Mouse (Mus musculus) macrophage (primary cell): ENCODE data around the gene Baiap2. TPM values are rescaled to one million over a fixed set of nuclear protein-coding genes. Genes with fewer than 3 reads are reported as not detected.

Source experiments
- H3K27ac ChIP-seq: fragments of 350-480 bp; formaldehyde crosslinking; 2 replicates; pipeline ENCODE4 v1.9.0; 2021
- H3K36me3 ChIP-seq: fragments of 350-480 bp; formaldehyde crosslinking; 2 replicates; pipeline ENCODE4 v1.9.0; 2021; ENCODE audit errors: inconsistent target
- H3K4me3 ChIP-seq: fragments of 350-480 bp; formaldehyde crosslinking; 2 replicates; pipeline ENCODE4 v1.9.0; 2021; ENCODE audit errors: inconsistent target
- H3K79me2 ChIP-seq: fragments of 350-480 bp; formaldehyde crosslinking; 2 replicates; pipeline ENCODE4 v1.9.0; 2021; ENCODE audit errors: inconsistent target
- WGBS: methylation state at CpG from one replicate; pipeline ENCODE4 v1.1.7; 2026; ENCODE audit warnings: inconsistent platforms; ENCODE audit not compliant: missing documents; 5-methylcytosine and 5-hydroxymethylcytosine counted together
- polyA plus RNA-seq: library from polyadenylated mRNA; stranded (reverse); fragments of 250-400 nt; gene quantifications from 3 replicates; pipeline ENCODE4 v1.2.4, GENCODE M21; 2018; ENCODE audit warnings: inconsistent platforms

The Baiap2 gene
- polyA plus RNA-seq, 1 experiment from 2014 or later, result 20.6 TPM

- Histone ChIP-seq H3K79me2 (no peaks in the 10 kb centered on the region), H3K27ac (no peak overlapping the region), H3K4me3 (no peak overlapping the region), H3K36me3 (peaks cover 48% of the 10 kb centered on the region; the same call in 1 of the 2 replicates)
- 82% methylated on average over 38 of the region's 43 CpGs for WGBS
Measured at GRCm38 (mm10) chr11:120011761-120012560, 69.4 kb downstream of the Baiap2 start.

- Histone ChIP-seq H3K27ac (no peak overlapping the region), H3K36me3 (peaks cover 53% of the 10 kb centered on the region; the same call in 1 of the 2 replicates)
Measured at GRCm38 (mm10) chr11:120012702-120013101, 70.1 kb downstream of the Baiap2 start.

DNA sequence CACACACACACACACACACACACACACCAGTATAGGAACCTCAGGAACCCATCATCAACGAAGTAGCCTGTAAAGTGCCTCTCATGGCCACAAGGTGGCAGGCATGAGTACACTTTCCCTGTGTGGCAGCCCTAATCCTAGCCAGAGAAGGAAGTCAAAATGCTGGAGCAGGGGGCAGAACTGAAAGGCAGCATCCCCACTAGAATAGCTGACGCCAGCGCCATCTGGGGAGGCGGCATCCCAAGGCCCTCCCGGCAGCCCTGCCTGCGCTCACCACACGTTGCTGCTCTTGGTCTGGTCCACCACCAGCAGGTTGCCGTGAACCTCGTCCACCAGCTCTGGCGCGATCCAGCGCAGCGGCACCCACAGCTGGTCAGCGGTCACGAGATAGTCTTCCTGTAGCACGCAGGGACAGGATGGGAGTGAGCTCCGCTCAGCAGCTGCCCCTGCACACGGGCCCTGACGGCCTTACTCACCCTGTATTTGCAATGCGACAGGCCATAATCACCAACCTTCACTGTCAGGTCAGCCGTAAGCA lies 70.7 kb downstream of the Baiap2 start:
- no peaks in the 10 kb centered on the region for H3K79me2 ChIP-seq
- no peak overlapping the region for H3K27ac ChIP-seq
- WGBS, result 16% methylated on average over 21 of the region's 21 CpGs
- peaks cover 57% of the 10 kb centered on the region; the same call in 1 of the 2 replicates for H3K36me3 ChIP-seq
- no peak overlapping the region for H3K4me3 ChIP-seq

More at GRCm38 (mm10) chr11:120012702-120013101, 70.1 kb downstream of the Baiap2 start:
- WGBS, result 88% methylated on average over 3 of the region's 13 CpGs
- Histone ChIP-seq H3K79me2 (no peaks in the 10 kb centered on the region), H3K4me3 (no peak overlapping the region)

- Histone ChIP-seq H3K27ac (no peak overlapping the region), H3K4me3 (no peak overlapping the region), H3K79me2 (no peaks in the 10 kb centered on the region), H3K36me3 (peaks cover 47% of the 10 kb centered on the region; the same call in 1 of the 2 replicates)
- 95% methylated on average over 4 of the region's 4 CpGs for WGBS
Measured at GRCm38 (mm10) chr11:120014758-120015157, 72.2 kb downstream of the Baiap2 start.

- H3K27ac ChIP-seq, result no peak overlapping the region
- 89% methylated on average over 7 of the region's 8 CpGs for WGBS
- no peaks in the 10 kb centered on the region for H3K79me2 ChIP-seq
Measured at GRCm38 (mm10) chr11:120017011-120017410, 74.4 kb downstream of the Baiap2 start.

GRCm38 (mm10) chr11:120019542-120020440 lies 77.2 kb downstream of the Baiap2 start:
- H3K79me2 ChIP-seq, result no peaks in the 10 kb centered on the region
- 72% methylated on average over 22 of the region's 23 CpGs for WGBS

More at GRCm38 (mm10) chr11:120017011-120017410, 74.4 kb downstream of the Baiap2 start:
- Histone ChIP-seq H3K36me3 (peaks cover 53% of the 10 kb centered on the region; the same call in 1 of the 2 replicates), H3K4me3 (no peak overlapping the region)

GRCm38 (mm10) chr11:120021367-120021766 lies 78.8 kb downstream of the Baiap2 start:
- H3K79me2 ChIP-seq, result no peaks in the 10 kb centered on the region
- 97% methylated on average over 16 of the region's 16 CpGs for WGBS
- no peak overlapping the region for H3K4me3 ChIP-seq
- H3K36me3 ChIP-seq, result peaks cover 33% of the 10 kb centered on the region; the same call in 1 of the 2 replicates
- no peak overlapping the region for H3K27ac ChIP-seq

More at GRCm38 (mm10) chr11:120019542-120020440, 77.2 kb downstream of the Baiap2 start:
- no peak overlapping the region for H3K27ac ChIP-seq
- H3K4me3 ChIP-seq, result no peak overlapping the region
- H3K36me3 ChIP-seq, result peaks cover 46% of the 10 kb centered on the region; the same call in 1 of the 2 replicates

DNA sequence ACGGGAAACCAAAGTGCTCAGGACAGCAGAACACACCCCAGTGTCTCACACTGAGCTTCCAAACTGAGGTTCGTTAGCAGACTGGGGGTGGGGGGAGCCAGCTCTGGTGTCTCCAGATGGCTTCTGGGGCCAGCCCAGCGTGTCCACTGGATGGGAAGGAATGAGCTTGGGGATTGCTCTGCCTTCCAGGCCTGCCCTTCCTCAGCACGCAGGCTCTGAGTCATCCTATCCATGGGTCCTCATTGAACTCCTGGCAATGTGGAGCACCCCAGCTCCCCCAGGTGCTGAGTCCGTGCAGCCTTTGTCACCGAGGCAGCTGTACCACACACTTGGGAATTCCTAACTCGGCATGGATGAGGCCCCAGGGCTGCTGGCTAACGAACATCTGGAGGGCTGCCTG lies 79.7 kb downstream of the Baiap2 start:
- Histone ChIP-seq H3K27ac (no peak overlapping the region), H3K36me3 (peaks cover 24% of the 10 kb centered on the region; the same call in 1 of the 2 replicates), H3K79me2 (no peaks in the 10 kb centered on the region), H3K4me3 (no peak overlapping the region)
- 99% methylated on average over 8 of the region's 8 CpGs for WGBS

DNA sequence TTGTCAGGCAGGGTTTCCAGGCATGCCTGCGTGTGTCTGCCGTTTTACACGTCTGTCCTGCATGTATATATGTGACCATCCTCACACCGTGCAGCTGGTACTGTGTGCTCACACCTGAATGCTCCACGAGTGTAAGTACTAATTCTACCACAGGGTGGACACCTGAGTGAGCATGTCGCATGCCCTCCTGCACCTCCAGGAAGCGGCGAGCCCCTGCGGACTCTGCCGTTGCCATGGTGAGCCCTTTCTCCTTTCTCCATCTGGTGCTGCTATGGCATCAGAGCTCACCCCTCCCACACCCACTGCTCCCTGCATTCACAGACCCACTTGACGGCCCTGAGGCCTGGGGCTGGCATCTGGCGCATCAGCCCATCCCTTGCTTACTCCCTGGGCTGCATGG lies 80.3 kb downstream of the Baiap2 start:
- WGBS, result 81% methylated on average over 12 of the region's 12 CpGs
- Histone ChIP-seq H3K27ac (no peak overlapping the region), H3K36me3 (peaks cover 20% of the 10 kb centered on the region; the same call in 1 of the 2 replicates), H3K4me3 (no peak overlapping the region), H3K79me2 (no peaks in the 10 kb centered on the region)

GRCm38 (mm10) chr11:120026941-120027340 lies 84.4 kb downstream of the Baiap2 start:
- 100% methylated on average over 3 of the region's 3 CpGs for WGBS

DNA sequence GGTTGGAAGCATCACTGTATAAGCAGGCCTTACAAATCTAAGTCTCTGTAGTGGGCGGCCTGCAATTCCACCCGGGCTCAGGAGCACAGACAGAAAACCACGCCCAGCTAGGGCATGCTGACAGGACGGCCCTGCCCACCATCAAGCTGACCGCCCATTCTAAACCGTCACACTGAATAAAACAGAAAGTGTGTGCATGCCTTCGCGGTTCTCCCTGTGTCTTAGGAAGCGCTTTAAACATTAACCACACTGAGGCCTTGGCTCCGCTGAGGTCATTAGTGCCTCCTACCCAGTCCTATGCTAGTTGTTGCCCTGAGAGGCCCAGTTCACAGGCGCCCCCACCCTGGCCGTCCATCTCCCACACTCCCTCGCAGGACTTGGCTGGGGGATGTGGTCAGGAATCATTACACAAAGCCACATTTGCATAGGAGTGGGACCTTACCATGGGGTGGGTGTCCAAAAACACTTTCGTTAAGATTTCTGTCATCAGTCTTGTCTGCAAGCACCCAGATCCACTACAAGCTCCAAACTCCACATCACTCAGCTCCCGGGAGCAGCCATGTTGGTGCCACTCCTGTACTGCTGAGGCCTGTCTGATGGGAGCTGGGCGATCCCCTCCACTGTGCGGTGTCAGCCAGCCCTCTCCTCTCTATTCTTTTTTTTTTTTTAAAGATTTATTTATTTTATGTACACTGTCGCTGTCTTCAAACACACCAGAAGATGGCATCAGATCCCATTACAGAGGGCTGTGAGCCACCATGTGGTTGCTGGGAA lies 85.9 kb downstream of the Baiap2 start:
- Histone ChIP-seq H3K79me2 (peaks cover 13% of the 10 kb centered on the region; the same call in 1 of the 2 replicates), H3K4me3 (no peak overlapping the region), H3K27ac (no peak overlapping the region), H3K36me3 (no peaks in the 10 kb centered on the region)
- WGBS, result 80% methylated on average over 18 of the region's 18 CpGs

More at GRCm38 (mm10) chr11:120026941-120027340, 84.4 kb downstream of the Baiap2 start:
- H3K27ac ChIP-seq, result no peak overlapping the region
- H3K79me2 ChIP-seq, result no peaks in the 10 kb centered on the region; the same call in 1 of the 2 replicates
- H3K4me3 ChIP-seq, result no peak overlapping the region
- H3K36me3 ChIP-seq, result no peaks in the 10 kb centered on the region

- H3K79me2 ChIP-seq, result peaks cover 16% of the 10 kb centered on the region; the same call in 1 of the 2 replicates
- no peaks in the 10 kb centered on the region for H3K36me3 ChIP-seq
- WGBS, result 81% methylated on average over 9 of the region's 9 CpGs
- no peak overlapping the region for H3K4me3 ChIP-seq
- no peak overlapping the region for H3K27ac ChIP-seq
Measured at GRCm38 (mm10) chr11:120029431-120030144, 87.0 kb downstream of the Baiap2 start.
